Mouse (Mus musculus) gastrocnemius, adult 2 months (tissue): ENCODE data around the gene Bcar3. TPM values are rescaled to one million over a fixed set of nuclear protein-coding genes. Genes with fewer than 3 reads are reported as not detected.
A peak's percentile ranks its signal among the peaks of the same experiment; 100 is the strongest.

Experiments
- DNase-seq: peaks from one replicate; pipeline ENCODE4 v3.0.0; 2022
- H3K27ac ChIP-seq: fragments of 200-600 bp; 2 replicates; pipeline ENCODE4 v1.8.1; 2022; ENCODE audit warnings: mild to moderate bottlenecking
- H3K4me3 ChIP-seq: fragments of 200-600 bp; 2 replicates; pipeline ENCODE4 v1.8.1; 2022; ENCODE audit warnings: mild to moderate bottlenecking, moderate library complexity
- CTCF ChIP-seq: fragments of 200-600 bp; IDR thresholded peaks from 2 replicates; pipeline ENCODE4 v1.8.1; 2022; ENCODE audit warnings: antibody characterized with exemption, mild to moderate bottlenecking, moderate library complexity
- intact Hi-C: fragments of 180-260 bp; cut with DNase I; formaldehyde crosslinking; loops from one replicate; pipeline ENCODE4 v1.15.1; 2025
- total RNA-seq, 2 experiments: library from RNA; stranded (reverse); gene quantifications; 2 replicates each; pipeline ENCODE4 v1.2.3; 2021

Gene Bcar3
- total RNA-seq, 2 experiments from 2014 or later, result 4.9 to 5.2 TPM

DNA sequence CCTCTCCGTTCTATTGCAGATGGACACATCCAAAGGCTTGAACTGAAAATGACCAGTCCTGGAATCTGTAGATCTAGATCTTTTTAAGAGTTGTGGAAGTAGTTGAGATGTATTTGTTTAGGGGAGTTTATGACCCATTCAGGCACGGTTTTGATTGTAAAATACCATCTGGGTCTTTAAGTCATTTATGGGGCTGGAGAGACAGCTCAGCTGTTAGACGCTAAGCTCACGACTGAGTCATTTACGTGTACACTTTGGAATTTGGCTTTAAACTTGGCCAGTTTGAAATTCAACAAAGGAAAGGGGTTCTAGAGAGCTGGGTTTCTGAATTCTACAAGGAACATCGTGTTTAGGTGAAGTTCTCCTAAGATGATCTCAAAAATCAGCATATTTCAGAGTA, 200.8 kb downstream of the Bcar3 start:
- H3K4me3 ChIP-seq, result no peak overlapping the region
- no peak for TF ChIP-seq CTCF
- H3K27ac ChIP-seq, result no peak overlapping the region
- intact Hi-C loops, result no loop called here
- no peak for DNase-seq

DNA sequence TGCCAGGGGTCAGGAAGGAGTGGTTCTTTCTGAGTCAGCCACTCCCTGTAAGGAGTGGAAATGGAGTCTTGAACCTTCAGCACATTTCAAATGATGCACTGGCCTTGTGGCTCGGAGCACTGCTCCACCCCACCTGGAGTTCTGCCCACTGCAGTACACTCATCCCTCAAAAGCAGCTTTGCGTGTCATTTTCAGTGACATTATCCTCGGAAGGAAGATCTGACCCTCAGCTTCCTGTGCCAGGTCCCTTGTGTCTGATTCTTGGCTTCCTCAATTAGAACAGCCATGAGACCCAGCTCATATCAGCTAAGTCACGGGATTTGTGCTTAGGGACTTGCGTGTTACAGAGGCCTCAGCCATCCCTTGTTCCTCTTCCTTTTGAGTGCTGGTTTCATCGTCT, 203.9 kb downstream of the Bcar3 start:
- TF ChIP-seq CTCF, result no peak
- DNase-seq, result no peak
- intact Hi-C loops, result no loop called here
- Histone ChIP-seq H3K27ac (peak overlapping the region; percentile 63; the same call in 1 of the 2 replicates), H3K4me3 (no peak overlapping the region)

DNA sequence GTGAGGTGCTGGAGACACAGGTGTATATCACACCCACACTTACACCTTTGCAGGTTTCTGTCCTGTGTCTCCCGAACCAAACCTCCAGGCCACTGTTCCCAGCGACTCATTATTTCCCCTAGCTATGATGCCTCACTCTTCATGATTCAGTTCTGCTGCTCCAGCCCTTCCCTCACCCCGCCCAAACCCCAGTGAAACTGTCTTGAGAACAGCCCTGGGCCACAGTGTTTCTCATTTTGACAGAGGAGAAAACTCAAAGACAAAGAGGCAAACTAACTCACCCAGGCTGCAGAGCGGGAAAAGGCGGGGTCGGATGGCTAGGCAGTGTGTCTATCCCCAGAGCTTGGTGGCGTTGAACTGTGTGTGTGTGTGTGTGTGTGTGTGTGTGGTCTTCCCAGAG, 204.6 kb downstream of the Bcar3 start:
- Histone ChIP-seq H3K27ac (peak overlapping the region; percentile 63), H3K4me3 (no peak overlapping the region)
- DNase-seq, result no peak
- intact Hi-C loops, result no loop called here
- TF ChIP-seq CTCF, result no peak

DNA sequence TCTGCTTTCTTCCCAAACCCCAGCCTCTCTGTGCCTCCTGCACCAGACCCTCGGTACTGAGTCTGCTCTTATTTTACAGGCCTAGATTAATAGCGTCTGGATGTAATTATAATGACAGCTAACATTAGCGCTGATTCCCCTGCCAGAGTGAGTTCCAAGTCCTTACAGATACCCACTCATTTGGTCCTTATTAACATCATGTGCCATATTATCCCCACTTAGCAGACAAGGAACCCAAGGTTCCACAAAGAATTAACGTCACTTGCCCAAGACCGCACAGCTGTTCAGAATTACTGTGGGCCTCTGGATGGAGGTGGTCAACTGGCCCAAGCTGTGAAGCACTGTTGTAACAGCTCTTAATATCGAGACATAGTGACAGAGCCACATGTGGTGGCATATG, 205.7 kb downstream of the Bcar3 start:
- no peak for TF ChIP-seq CTCF
- H3K4me3 ChIP-seq, result no peak overlapping the region
- intact Hi-C loops, result no loop called here
- no peak for DNase-seq
- no peak overlapping the region for H3K27ac ChIP-seq

DNA sequence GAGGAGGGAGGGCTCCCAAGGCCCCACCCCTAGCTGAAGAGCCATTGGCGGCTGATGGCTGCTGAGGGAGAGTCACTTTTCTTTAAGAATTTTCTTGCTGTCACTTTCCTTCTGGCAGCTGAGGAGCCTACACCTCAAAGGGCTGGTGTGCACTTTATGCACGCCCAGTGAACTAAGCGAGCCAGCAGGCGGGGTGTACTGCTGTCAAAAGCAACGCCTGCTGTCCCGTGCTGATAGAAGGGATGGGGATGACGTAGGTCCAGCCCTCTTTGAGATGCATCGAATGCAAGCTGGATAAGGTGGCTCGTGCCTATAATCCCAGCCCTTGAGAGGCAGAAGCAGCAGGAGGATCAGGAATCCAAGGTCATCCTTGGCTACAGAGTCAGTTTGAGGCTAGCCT, 207.0 kb downstream of the Bcar3 start:
- TF ChIP-seq CTCF, result no peak
- H3K27ac ChIP-seq, result no peak overlapping the region
- intact Hi-C loops, result no loop called here
- H3K4me3 ChIP-seq, result no peak overlapping the region
- no peak for DNase-seq

DNA sequence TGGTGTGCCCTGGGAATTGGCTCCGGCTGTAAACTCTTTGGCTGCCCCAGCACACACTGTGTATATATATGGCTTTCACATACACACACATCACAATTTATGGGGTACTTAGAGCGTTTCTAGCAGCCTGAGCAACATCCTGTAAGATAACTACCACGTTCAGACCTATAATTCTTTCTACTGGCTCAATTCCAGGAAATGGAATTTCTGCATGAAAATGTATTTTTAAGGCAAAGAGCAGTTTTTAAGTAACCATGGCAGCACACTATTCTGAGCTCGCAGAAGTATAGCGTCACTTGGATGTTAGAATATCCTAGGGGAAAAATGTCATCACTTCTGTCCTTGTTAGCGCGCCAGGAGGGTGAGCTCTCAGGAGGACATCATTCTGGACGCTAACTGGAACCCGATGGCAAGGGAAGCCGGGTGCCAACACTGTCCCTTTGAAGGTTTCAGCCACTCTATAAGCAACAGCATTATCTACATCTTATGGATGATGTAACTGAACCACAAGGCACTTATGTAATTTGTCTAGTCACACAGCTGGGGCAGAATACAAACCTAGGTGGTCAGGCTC, 212.5 kb downstream of the Bcar3 start:
- TF ChIP-seq CTCF, result no peak
- intact Hi-C loops, result no loop called here
- Histone ChIP-seq H3K4me3 (no peak overlapping the region), H3K27ac (0 out of 2 replicates have a peak overlapping the region, but pooled peaks have one; percentile 5)
- DNase-seq, result no peak

DNA sequence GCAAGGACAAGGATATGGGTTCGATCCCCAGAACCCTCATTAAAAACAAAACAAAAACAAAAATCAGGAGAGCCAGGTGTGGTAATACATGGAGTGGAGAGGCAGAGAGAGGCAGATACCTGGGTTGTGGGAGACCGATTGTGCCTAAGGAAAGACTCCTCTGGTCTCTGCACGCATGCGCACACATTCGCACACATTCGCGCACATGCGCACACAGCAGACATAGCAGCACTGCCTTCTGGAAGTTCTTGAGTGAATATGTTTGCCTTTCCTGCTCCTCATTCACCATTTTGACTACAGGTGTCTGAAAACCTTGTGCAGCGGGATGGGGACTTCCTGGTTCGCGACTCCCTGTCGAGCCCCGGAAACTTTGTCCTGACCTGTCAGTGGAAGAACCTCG, 213.9 kb downstream of the Bcar3 start:
- TF ChIP-seq CTCF, result no peak
- Histone ChIP-seq H3K4me3 (no peak overlapping the region), H3K27ac (no peak overlapping the region)
- intact Hi-C loops, result no loop called here
- DNase-seq, result no peak

DNA sequence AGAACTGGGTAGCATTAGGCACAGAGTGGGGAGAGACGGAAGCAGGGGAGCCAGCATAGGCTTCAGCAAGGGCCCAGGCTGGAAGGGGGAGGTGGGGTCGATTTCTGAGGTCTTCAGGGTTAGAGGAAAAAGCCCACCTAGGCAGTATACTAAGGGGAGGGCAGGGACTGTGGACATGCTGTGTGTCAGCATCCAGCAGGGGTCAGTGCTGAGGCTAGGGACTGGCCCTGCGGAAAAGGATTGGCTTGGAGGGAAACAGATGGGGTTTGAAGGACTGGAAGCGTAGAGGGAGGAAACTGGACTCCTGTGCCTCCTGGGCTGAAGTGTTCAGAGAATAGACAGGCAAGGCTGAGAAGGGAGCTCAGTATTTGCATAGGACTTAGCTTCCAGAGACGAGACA, 215.1 kb downstream of the Bcar3 start:
- H3K4me3 ChIP-seq, result no peak overlapping the region
- peak; percentile 83 for TF ChIP-seq CTCF
- DNase-seq, result peak; percentile 75
- H3K27ac ChIP-seq, result peak overlapping the region; percentile 70
- intact Hi-C loops, result loop anchor here (1.0 kb wide), 1 partner anchor 129 kb away; no protein-coding TSS in a partner anchor

DNA sequence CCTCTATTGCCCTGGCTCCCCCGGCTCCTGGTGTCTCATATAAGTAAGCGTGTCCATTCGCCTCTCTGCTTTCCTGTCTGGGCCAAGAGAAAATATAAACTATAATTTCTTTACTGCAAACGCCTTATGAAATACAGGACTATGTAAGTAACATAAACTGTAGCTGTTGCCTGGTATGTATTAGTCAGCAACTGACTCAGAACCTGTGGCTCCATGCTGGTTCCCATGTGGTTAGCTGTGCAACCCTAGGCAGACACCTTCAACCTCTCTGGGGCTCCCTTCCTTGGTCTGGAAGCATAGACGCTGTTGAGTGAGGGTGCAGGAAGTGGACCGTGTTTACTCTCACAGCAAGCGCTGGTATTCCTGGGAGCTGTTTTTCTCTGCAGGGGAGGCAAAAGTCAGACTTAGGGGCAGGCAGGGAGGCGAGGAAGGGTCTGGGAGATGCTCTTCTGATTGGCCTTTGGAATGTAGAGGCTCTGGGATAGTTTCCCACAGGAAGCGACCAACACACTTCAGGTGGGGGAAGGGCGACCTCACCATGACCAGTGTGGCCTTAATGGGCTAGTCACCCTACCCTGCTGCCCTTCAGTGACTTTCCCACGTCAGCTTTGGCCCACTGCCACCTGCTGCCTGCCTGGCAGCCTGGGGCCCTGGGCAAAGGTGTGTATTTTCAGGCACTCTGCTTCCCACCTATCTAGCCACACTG, 215.8 kb downstream of the Bcar3 start:
- intact Hi-C loops, result loop anchor here (1.0 kb wide), 1 partner anchor 129 kb away; no protein-coding TSS in a partner anchor
- no peak overlapping the region; the same call in 1 of the 2 replicates for H3K4me3 ChIP-seq
- peak overlapping the region; percentile 70 for H3K27ac ChIP-seq
- DNase-seq, result peak; percentile 76
- TF ChIP-seq CTCF, result no peak

DNA sequence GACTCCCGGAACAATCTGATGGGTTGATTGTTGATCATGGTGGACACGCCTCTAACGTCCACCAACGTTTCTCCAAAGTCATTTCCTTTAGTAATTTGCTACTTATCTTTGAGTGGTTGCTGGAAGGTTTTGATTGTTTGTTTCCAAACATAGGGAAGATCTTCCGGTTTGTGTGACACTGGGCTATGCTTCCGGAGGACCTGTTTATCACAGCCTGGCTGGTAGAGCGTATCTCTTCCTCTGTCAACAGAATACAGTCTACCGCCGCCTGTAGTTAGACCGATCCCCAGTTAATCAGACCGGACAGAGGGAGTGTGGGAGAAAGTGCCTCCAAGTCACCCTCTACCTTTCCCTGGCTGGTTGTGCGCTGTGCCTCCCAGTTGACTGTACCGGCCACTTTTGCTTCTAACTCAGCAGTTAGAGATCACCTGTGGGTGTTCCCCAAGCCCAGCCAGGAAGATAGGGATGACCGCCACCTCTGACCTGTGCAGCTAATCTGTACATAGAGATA, 216.4 kb downstream of the Bcar3 start:
- DNase-seq, result no peak
- Histone ChIP-seq H3K27ac (peak overlapping the region; percentile 70), H3K4me3 (no peak overlapping the region; the same call in 1 of the 2 replicates)
- no peak for TF ChIP-seq CTCF
- intact Hi-C loops, result no loop called here

DNA sequence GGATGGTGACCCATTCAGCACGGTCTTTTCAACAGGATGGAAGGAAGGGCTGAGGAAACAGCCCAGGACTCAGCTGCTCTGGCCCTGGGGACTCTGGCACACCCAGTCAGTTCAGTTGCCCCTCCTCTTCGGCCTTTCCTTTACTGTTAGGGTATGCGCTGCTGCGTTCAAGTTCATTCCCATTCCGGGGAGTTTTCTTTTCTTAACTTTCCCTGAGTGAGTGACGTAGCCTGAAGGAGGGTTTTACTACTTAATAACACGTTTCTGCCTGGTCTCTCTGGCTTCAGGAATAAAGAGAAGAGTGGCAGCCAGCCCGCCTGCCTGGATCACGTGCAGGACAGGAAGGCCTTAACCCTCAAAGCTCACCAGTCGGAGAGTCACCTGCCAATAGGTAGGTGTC, 217.0 kb downstream of the Bcar3 start:
- intact Hi-C loops, result no loop called here
- no peak for DNase-seq
- Histone ChIP-seq H3K4me3 (peak overlapping the region; percentile 47), H3K27ac (peak overlapping the region; percentile 70)
- TF ChIP-seq CTCF, result no peak

DNA sequence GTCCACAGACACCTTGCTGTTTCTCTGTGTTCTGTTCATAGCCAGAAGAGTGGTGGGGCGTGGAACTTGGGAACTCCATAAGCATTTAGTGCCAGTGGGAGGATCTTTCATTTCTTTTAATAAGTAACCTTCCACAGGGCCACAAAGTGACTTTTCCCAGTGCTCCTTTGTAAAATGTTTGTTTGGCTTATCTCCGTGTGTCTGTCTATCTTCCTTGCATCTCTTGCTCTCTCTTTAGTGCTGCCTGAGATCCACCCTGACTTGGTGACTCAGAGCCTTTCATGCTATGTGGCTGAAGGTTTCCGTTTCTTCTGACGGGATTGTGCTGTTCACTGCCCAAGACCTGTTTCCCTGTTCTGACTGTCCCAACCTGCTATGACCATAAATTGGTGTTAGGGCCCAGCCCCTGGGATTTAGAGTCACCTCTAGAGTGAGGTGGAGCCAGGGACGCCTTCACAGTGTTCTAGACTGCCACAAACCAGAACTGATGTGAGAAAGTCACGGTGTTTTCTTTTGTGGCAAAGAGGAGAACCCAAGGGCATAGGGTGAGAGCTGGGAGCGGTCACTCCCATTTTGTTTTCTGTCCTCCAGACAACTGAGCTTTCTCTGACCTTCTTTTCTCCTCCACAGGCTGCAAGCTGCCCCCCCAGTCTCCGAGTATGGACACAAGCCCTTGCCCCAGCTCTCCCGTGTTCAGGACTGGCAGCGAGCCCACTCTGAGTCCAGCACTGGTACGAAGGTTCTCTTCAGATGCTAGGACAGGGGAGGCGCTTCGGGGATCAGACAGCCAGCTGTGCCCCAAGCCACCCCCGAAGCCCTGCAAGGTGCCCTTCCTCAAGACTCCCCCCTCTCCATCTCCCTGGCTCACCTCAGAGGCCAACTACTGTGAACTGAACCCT, 218.0 kb downstream of the Bcar3 start:
- H3K27ac ChIP-seq, result peak overlapping the region; percentile 70
- H3K4me3 ChIP-seq, result peak overlapping the region; percentile 47
- no peak for TF ChIP-seq CTCF
- DNase-seq, result no peak
- intact Hi-C loops, result no loop called here
